Mouse (Mus musculus): ENCODE measurements around the gene Akap6. TPM values are rescaled to one million over a fixed set of nuclear protein-coding genes. Genes with fewer than 3 reads are reported as not detected.

Gene Akap6
- polyA plus RNA-seq, 1 experiment = 0.78 TPM

GRCm38 (mm10) chr12:53061466-53062124 is 362.4 kb downstream of the Akap6 start:
- Histone ChIP-seq H3K27me3 (ENCODE audit: control insufficient read depth, insufficient read depth, low read length) (no peaks in the 10 kb centered on the region), H3K4me3 (ENCODE audit: control insufficient read depth, insufficient read depth, low read length) (no peak overlapping the region), H3K4me1 (replicated peaks; ENCODE audit: control insufficient read depth, insufficient read depth, low read length) (no peaks in the 10 kb centered on the region), H3K27ac (ENCODE audit: control insufficient read depth, insufficient read depth, low read length) (no peak overlapping the region), H3K36me3 (ENCODE audit: control insufficient read depth, insufficient read depth, low read length) (no peaks in the 10 kb centered on the region)
- TF ChIP-seq CTCF (IDR thresholded peaks at IDR 0.05; ENCODE audit: borderline replicate concordance, control insufficient read depth, extremely low read depth, insufficient read depth, low read length, poor library complexity) (no peak), POLR2A (IDR thresholded peaks at IDR 0.05; ENCODE audit: control insufficient read depth, extremely low read depth, insufficient read depth, low read length, poor library complexity) (no peak)
- no peak for DNase-seq
- WGBS = 75% methylated on average over 7 of the region's 7 CpGs

GRCm38 (mm10) chr12:53063003-53063402 is 363.8 kb downstream of the Akap6 start:
- Histone ChIP-seq H3K27ac (ENCODE audit: control insufficient read depth, insufficient read depth, low read length) (no peak overlapping the region), H3K27me3 (ENCODE audit: control insufficient read depth, insufficient read depth, low read length) (no peaks in the 10 kb centered on the region), H3K4me1 (replicated peaks; ENCODE audit: control insufficient read depth, insufficient read depth, low read length) (no peaks in the 10 kb centered on the region), H3K4me3 (ENCODE audit: control insufficient read depth, insufficient read depth, low read length) (no peak overlapping the region), H3K36me3 (ENCODE audit: control insufficient read depth, insufficient read depth, low read length) (no peaks in the 10 kb centered on the region)
- no peak for DNase-seq
- TF ChIP-seq CTCF (IDR thresholded peaks at IDR 0.05; ENCODE audit: borderline replicate concordance, control insufficient read depth, extremely low read depth, insufficient read depth, low read length, poor library complexity) = no peak
- WGBS = 92% methylated on average over 9 of the region's 9 CpGs

- H3K36me3 ChIP-seq (ENCODE audit: control insufficient read depth, insufficient read depth, low read length) = no peaks in the 10 kb centered on the region
- WGBS = 97% methylated on average over 4 of the region's 4 CpGs
- no peak overlapping the region for H3K4me3 ChIP-seq (ENCODE audit: control insufficient read depth, insufficient read depth, low read length)
- no peak for DNase-seq
- TF ChIP-seq POLR2A (IDR thresholded peaks at IDR 0.05; ENCODE audit: control insufficient read depth, extremely low read depth, insufficient read depth, low read length, poor library complexity) (no peak), CTCF (IDR thresholded peaks at IDR 0.05; ENCODE audit: borderline replicate concordance, control insufficient read depth, extremely low read depth, insufficient read depth, low read length, poor library complexity) (no peak)
- no peaks in the 10 kb centered on the region for H3K4me1 ChIP-seq (replicated peaks; ENCODE audit: control insufficient read depth, insufficient read depth, low read length)
- no peaks in the 10 kb centered on the region for H3K27me3 ChIP-seq (ENCODE audit: control insufficient read depth, insufficient read depth, low read length)
- no peak overlapping the region for H3K27ac ChIP-seq (ENCODE audit: control insufficient read depth, insufficient read depth, low read length)
Observed at GRCm38 (mm10) chr12:53064241-53064760, 365.1 kb downstream of the Akap6 start.

- no peaks in the 10 kb centered on the region for H3K27me3 ChIP-seq (ENCODE audit: control insufficient read depth, insufficient read depth, low read length)
- TF ChIP-seq CTCF (IDR thresholded peaks at IDR 0.05; ENCODE audit: borderline replicate concordance, control insufficient read depth, extremely low read depth, insufficient read depth, low read length, poor library complexity) = no peak
- H3K27ac ChIP-seq (ENCODE audit: control insufficient read depth, insufficient read depth, low read length) = no peak overlapping the region
- H3K4me1 ChIP-seq (replicated peaks; ENCODE audit: control insufficient read depth, insufficient read depth, low read length) = no peaks in the 10 kb centered on the region
- no peak for DNase-seq
- 93% methylated on average over 11 of the region's 11 CpGs for WGBS
- H3K36me3 ChIP-seq (ENCODE audit: control insufficient read depth, insufficient read depth, low read length) = no peaks in the 10 kb centered on the region
- no peak overlapping the region for H3K4me3 ChIP-seq (ENCODE audit: control insufficient read depth, insufficient read depth, low read length)
Observed at GRCm38 (mm10) chr12:53065031-53065785, 366.0 kb downstream of the Akap6 start.

- TF ChIP-seq POLR2A (IDR thresholded peaks at IDR 0.05; ENCODE audit: control insufficient read depth, extremely low read depth, insufficient read depth, low read length, poor library complexity) (no peak), CTCF (IDR thresholded peaks at IDR 0.05; ENCODE audit: borderline replicate concordance, control insufficient read depth, extremely low read depth, insufficient read depth, low read length, poor library complexity) (no peak)
- H3K27ac ChIP-seq (ENCODE audit: control insufficient read depth, insufficient read depth, low read length) = no peak overlapping the region
- H3K27me3 ChIP-seq (ENCODE audit: control insufficient read depth, insufficient read depth, low read length) = no peaks in the 10 kb centered on the region
- 97% methylated on average over 9 of the region's 9 CpGs for WGBS
- H3K4me1 ChIP-seq (replicated peaks; ENCODE audit: control insufficient read depth, insufficient read depth, low read length) = no peaks in the 10 kb centered on the region
- no peaks in the 10 kb centered on the region for H3K36me3 ChIP-seq (ENCODE audit: control insufficient read depth, insufficient read depth, low read length)
- no peak overlapping the region for H3K4me3 ChIP-seq (ENCODE audit: control insufficient read depth, insufficient read depth, low read length)
- no peak for DNase-seq
Observed at GRCm38 (mm10) chr12:53066321-53066720, 367.1 kb downstream of the Akap6 start.

GRCm38 (mm10) chr12:53070907-53071306 is 371.7 kb downstream of the Akap6 start:
- Histone ChIP-seq H3K4me3 (ENCODE audit: control insufficient read depth, insufficient read depth, low read length) (no peak overlapping the region), H3K27me3 (ENCODE audit: control insufficient read depth, insufficient read depth, low read length) (no peaks in the 10 kb centered on the region), H3K4me1 (replicated peaks; ENCODE audit: control insufficient read depth, insufficient read depth, low read length) (no peaks in the 10 kb centered on the region), H3K27ac (ENCODE audit: control insufficient read depth, insufficient read depth, low read length) (no peak overlapping the region), H3K36me3 (ENCODE audit: control insufficient read depth, insufficient read depth, low read length) (no peaks in the 10 kb centered on the region)
- TF ChIP-seq CTCF (IDR thresholded peaks at IDR 0.05; ENCODE audit: borderline replicate concordance, control insufficient read depth, extremely low read depth, insufficient read depth, low read length, poor library complexity) (no peak), POLR2A (IDR thresholded peaks at IDR 0.05; ENCODE audit: control insufficient read depth, extremely low read depth, insufficient read depth, low read length, poor library complexity) (no peak)
- 96% methylated on average over 5 of the region's 5 CpGs for WGBS
- DNase-seq = no peak

Data from thymus, adult 2 months (tissue).